Mouse (Mus musculus) lung, postnatal 0 days (tissue): Measurements from ENCODE around the gene Cela2a.

Experiments
- CTCF ChIP-seq: IDR thresholded peaks from 2 replicates; pipeline ENCODE4 v1.5.1; 2016; ENCODE audit warnings: antibody characterized with exemption, mild to moderate bottlenecking
- EP300 ChIP-seq: IDR thresholded peaks from 2 replicates; pipeline ENCODE4 v1.6.1; 2016; ENCODE audit warnings: antibody characterized with exemption, mild to moderate bottlenecking, control low read depth

- TF ChIP-seq EP300 (no peak), CTCF (no peak)
These were observed 36.3 kb downstream of the Cela2a start for GRCm38 (mm10) chr4:141789564-141790218.
